Mouse (Mus musculus) gastrocnemius, postnatal 14 days (tissue): ENCODE data around the gene Gm20388. TPM values are rescaled to one million over a fixed set of nuclear protein-coding genes. Genes with fewer than 3 reads are reported as not detected.

Experiments
- DNase-seq: peaks from one replicate; pipeline ENCODE4 v3.0.0; 2021; ENCODE audit warnings: mixed read lengths
- intact Hi-C: fragments of 180-260 bp; cut with DNase I; formaldehyde crosslinking; loops from one replicate; pipeline ENCODE4 v1.15.1; 2025; ENCODE audit warnings: low total_unique reads
- total RNA-seq, 2 experiments: library from RNA; stranded (reverse); gene quantifications; 2 replicates each; pipeline ENCODE4 v1.2.3; 2021

Gene Gm20388
- total RNA-seq, 2 experiments from 2014 or later = 5.6 to 6.0 TPM

GRCm38 (mm10) chr8:121561636-121562345, 1651.2 kb downstream of the Gm20388 start:
- DNase-seq = peak; percentile 74
- intact Hi-C loops = no loop called here

- intact Hi-C loops = no loop called here
- peak; percentile 88 for DNase-seq
Observed at GRCm38 (mm10) chr8:121562941-121563351, 1652.3 kb downstream of the Gm20388 start.

DNA sequence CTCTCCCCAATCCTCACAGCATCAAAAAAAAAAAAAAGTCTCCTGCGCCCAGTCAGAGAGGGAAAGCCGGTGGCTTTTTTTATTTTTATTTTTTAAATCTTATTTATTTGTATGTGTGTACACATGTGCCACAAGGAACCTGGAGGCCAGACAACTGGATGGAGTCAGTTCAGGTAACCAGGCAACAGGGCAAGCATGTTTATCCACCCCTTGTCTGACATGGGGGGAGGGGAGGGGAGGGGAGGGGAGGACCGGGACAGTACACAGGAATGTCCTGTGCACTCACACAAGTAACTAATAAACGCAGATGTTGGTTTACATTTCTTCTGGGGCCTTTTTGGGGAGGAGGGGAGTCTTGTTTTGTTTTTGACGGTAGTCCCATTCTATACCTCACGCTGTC, 1653.1 kb downstream of the Gm20388 start:
- no peak for DNase-seq
- intact Hi-C loops = no loop called here

DNA sequence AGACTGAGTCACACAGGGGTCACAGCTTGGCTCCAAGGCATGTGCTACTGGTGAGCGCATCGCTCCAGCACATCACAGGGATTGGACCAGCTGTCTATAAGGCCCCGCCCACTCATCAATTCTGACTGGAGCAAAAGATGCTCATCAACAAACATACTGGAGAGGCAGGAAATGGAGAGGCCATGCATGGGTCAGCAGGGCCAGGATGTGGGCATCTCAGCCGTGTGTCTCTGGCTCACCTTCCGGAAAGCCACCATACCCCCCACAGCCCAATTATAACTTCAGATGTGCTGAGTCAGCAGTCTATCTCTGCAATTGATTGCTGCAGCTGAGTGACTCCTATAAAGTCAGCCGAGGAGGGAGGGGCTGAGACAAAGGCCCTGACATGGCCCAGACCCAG, 1657.7 kb downstream of the Gm20388 start:
- intact Hi-C loops = no loop called here
- DNase-seq = no peak

GRCm38 (mm10) chr8:121570335-121570734, 1659.7 kb downstream of the Gm20388 start:
- no peak for DNase-seq

GRCm38 (mm10) chr8:121570801-121571200, 1660.2 kb downstream of the Gm20388 start:
- intact Hi-C loops = no loop called here
- DNase-seq = no peak

More at GRCm38 (mm10) chr8:121570335-121570734, 1659.7 kb downstream of the Gm20388 start:
- intact Hi-C loops = no loop called here

- DNase-seq = no peak
- intact Hi-C loops = no loop called here
Observed at GRCm38 (mm10) chr8:121572121-121572520, 1661.5 kb downstream of the Gm20388 start.

- DNase-seq = peak; percentile 82
- intact Hi-C loops = no loop called here
Observed at GRCm38 (mm10) chr8:121573275-121573674, 1662.6 kb downstream of the Gm20388 start.

DNA sequence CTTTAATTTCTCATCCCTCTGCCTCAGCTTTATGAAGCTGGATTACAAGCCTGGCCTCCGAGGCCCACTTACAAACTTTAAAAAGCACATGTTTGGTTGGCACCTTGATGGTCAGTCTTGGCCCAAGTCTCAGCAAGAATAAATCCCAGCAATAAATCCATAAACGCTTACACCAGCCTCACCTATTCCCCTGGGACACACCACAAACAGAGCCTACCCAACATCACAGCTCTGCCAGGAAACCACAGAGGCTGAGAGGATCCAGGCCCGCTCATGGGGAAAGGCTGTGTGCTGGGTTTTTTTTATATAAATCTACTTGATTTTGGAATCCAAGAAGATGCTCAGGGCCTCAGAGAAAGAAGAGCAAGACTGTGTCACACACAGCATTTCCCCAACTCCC, 1665.0 kb downstream of the Gm20388 start:
- intact Hi-C loops = no loop called here

DNA sequence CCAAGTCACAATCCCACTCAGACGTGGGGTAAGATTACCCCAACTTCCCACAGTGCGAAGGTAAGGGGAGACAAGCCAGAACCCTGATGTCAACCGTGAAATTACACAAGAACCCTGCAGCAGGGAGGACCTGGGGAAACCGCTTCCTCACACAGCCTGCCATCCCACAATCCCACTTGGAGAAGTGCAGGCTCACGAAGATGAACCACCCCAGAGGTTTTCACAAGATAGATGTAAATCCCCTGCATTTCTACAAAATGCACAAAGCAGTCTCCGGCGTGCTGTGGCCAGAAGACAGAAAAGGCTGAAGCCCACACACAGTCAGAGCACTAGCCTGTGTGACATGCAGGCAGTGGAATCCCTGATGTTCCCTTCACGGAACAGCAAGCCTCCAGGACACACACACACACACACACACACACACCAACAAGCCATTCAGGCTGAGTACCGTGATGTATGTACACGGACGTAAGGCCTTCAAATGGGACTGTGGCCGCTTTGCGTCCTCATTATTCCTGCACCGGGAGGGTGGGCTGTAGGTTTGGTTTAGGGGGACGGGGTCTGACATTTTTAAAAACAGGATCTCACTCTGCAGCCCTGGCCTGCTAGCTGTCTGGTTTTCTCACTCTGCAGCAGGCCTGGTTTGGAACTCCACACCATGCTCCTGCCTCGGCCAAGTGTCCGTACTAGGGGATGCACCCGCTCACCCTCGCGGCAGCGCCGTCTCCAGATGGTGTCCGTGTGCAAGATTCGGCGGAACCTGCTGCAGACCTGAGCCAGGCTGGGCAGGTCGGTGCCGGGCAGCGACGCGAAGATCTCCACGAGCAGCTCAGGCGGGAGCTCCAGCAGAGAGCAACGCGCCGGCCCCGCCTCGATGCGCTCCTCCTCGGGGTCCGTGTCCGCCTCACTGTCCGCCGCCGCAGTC, 1667.4 kb downstream of the Gm20388 start:
- intact Hi-C loops = no loop called here
- DNase-seq = no peak

More for the DNA sequence above, 1665.0 kb downstream of the Gm20388 start:
- DNase-seq = no peak

DNA sequence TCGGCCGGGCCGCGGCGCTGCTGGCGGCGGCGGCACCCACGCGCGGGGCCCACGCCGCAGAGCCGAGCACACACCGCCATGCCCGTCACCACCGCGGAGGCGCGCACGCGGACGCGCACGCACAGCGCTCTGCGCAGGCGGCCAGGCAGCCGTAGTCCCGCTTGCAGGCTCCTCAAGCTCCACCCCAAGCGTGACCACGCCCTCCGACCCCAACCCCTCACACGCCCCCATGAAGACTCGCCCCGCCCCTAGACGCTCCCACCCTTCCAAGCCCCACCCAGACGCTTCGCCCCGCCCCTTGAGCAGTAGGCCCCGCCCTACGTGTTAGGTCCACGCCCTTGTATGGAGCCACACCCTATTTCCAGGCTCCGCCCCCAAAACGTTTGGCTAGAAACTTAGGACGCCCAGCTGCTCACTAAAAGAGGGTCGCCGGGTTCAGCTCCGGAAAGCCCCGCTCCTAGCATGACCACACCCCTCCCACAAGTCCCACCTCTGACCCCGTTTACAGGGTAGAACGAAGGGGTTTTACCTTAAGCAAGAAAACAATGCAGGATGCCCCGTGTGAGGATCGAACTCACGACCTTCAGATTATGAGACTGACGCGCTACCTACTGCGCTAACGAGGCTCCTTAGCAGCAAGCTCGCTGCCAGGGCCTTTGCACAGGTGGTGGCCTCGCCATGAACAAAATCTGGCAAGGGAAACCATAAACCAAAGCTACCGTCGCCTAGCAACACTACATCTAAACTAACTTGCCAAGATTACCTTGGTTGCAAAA, 1668.2 kb downstream of the Gm20388 start, which contains the start of gene Fbxo31:
Fbxo31 (minus strand) TSS at position 131 of the 776 bp plus-strand sequence.
- peak; percentile 97 for DNase-seq
- intact Hi-C loops = no loop called here

DNA sequence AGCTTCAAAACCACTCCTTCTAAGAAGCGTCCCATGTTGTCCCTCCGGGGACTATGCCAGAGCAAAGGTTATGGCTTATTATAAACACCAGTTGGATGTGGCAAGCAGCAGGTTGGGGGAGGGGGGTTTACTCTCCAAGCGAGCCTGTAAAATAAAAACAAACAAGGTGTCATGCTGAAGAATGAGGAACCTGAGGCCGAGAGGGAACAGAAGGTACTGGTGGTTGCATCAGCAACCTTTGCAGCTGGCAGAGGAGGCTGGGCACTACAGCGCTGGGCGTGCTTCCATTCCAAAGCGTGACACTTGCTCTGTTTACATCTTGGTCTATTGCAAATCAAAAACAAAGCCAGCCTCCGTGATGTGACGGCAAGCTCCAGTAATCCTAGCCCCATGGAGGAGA, 1669.8 kb downstream of the Gm20388 start:
- intact Hi-C loops = no loop called here
- no peak for DNase-seq

GRCm38 (mm10) chr8:121583653-121584052, 1673.0 kb downstream of the Gm20388 start:
- intact Hi-C loops = no loop called here
- no peak for DNase-seq

- no peak for DNase-seq
- intact Hi-C loops = no loop called here
Observed at GRCm38 (mm10) chr8:121584730-121585129, 1674.1 kb downstream of the Gm20388 start.

- intact Hi-C loops = no loop called here
- peak; percentile 100 for DNase-seq
Observed at GRCm38 (mm10) chr8:121585159-121585825, 1674.7 kb downstream of the Gm20388 start.

DNA sequence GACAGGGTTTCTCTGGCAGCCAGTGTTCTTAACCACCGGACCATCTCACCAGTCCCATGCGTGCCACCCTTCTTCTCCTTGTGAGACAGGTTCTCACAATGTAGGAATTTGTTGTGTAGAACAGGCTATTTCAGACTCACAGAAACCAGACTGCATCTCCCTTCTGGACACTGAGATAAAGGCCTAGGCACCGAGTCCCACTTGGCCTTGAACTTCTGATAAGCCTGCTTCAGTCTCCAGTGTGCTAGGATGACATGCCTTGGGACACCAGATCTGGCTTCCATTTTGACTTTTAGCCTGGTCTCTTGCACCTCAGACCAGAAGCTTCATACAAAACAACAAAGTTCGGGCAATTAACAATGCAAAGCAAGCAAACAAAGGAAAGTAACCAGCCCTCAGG, 1678.1 kb downstream of the Gm20388 start:
- intact Hi-C loops = no loop called here
- DNase-seq = no peak

DNA sequence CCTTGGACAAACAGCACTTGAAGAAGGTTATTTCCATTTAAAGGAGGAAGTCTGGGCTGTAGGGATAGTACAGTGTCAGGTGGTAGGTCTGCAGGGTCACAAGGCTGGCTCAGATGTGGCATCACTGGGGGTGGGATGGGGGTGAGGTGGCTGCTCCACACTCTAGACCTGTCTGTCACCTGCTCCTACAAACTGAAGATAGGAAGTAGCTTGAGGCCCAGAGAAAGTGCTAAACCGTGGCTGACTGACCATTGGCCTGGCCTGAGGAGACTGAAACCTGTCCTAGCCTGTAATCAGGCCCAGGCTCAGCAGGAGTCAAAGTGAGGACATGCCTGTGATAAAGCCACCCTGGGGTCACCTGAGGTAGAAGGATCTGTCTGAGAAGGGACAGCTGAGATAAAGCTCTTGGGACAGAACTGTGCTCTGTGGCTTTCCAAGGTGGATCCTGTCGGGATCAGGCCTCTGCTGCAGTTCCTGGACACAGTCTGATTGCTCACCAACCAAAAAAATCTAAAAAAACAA, 1678.6 kb downstream of the Gm20388 start:
- intact Hi-C loops = no loop called here
- no peak for DNase-seq

GRCm38 (mm10) chr8:121590203-121591177, 1679.8 kb downstream of the Gm20388 start, which contains the start of gene Map1lc3b:
Map1lc3b (plus strand) TSS chr8:121590361.
- DNase-seq = peak; percentile 94
- intact Hi-C loops = loop anchor here (5.0 kb wide), 1 partner anchor 48 kb away; the partner anchor contains the start of gene 1700018B08Rik
